Mouse (Mus musculus) liver, embryonic 11.5 days (tissue): ENCODE measurements around the gene Ddx49. TPM values are rescaled to one million over a fixed set of nuclear protein-coding genes. Genes with fewer than 3 reads are reported as not detected.

Experiments
- ATAC-seq: fragments of 200-750 bp; cut with Nextera tagmentation; replicated peaks from 2 replicates; pipeline ENCODE4 v1.8.0; 2017; ENCODE audit warnings: moderate number of reproducible peaks, mild to moderate bottlenecking, moderate TSS enrichment, moderate library complexity; ENCODE audit not compliant: low FRiP score
- DNase-seq: peaks from one replicate; pipeline ENCODE4 v3.0.0-alpha.2; 2017; ENCODE audit warnings: low spot score
- H3K27ac ChIP-seq: fragments of 300-500 bp; sonication (generic); 2 replicates; pipeline ENCODE4 v1.5.1; 2014; ENCODE audit warnings: mild to moderate bottlenecking, low read depth, low read length, control low read depth
- H3K27me3 ChIP-seq: fragments of 300-500 bp; sonication (generic); replicated peaks from 2 replicates; pipeline ENCODE4 v1.6.1; 2014; ENCODE audit warnings: low read length, mixed read lengths; ENCODE audit not compliant: control insufficient read depth, insufficient read depth
- H3K36me3 ChIP-seq: fragments of 300-500 bp; sonication (generic); 2 replicates; pipeline ENCODE4 v1.6.1; 2014; ENCODE audit warnings: mild to moderate bottlenecking, low read length, moderate library complexity, mixed read lengths; ENCODE audit not compliant: control insufficient read depth, insufficient read depth
- H3K4me1 ChIP-seq: fragments of 300-500 bp; sonication (generic); replicated peaks from 2 replicates; pipeline ENCODE4 v1.6.1; 2014; ENCODE audit warnings: low read length, mixed read lengths; ENCODE audit not compliant: control insufficient read depth, insufficient read depth
- H3K4me2 ChIP-seq: fragments of 300-500 bp; sonication (generic); 2 replicates; pipeline ENCODE4 v1.6.1; 2014; ENCODE audit warnings: mild to moderate bottlenecking, control low read depth, moderate library complexity
- H3K4me3 ChIP-seq: fragments of 300-500 bp; sonication (generic); 2 replicates; pipeline ENCODE4 v1.5.1; 2014; ENCODE audit warnings: low read depth, low read length, control low read depth
- H3K9ac ChIP-seq: fragments of 300-500 bp; sonication (generic); 2 replicates; pipeline ENCODE4 v1.6.1; 2014; ENCODE audit warnings: low read depth, low read length, control low read depth
- H3K9me3 ChIP-seq: fragments of 300-500 bp; sonication (generic); 2 replicates; pipeline ENCODE4 v1.6.1; 2016; ENCODE audit warnings: low read length, inconsistent platforms, mixed read lengths; ENCODE audit not compliant: control insufficient read depth
- WGBS: fragments of 180-500 bp; shearing (Covaris S2); extraction: QIAGEN DNeasy Blood & Tissue Kit; methylation state at CpG from one replicate; pipeline ENCODE4 v1.1.7; 2014; 5-methylcytosine and 5-hydroxymethylcytosine counted together
- polyA plus RNA-seq: library from polyadenylated mRNA; unstranded; fragments of >200 nt; fragmentation: Nextera tagmentation; extraction: Ambion mirVana; gene quantifications from 2 replicates; pipeline ENCODE4 v1.2.1, GENCODE M21; 2014

Gene Ddx49
- polyA plus RNA-seq, 1 experiment from 2014 or later, result 56.5 TPM

DNA sequence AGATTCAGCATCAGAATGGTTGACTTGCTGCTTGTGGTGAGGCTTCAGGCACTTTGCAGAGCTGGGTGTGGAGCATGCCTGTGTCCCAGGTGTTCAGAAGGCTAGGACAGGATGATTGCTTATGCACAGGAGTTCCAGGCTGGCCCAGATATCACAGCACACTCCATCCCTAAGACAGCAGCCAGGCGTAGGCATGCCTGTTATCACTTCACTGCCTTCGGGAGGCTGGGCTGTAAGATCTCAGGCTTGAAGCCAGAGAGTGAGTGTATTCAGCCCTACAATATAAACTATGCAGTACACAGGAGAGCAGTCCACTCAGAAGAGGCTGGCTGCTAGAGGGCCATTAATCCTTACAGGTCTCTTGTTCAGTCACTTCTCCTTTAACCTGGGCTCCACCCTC, 43.2 kb downstream of the Ddx49 start:
- H3K27me3 ChIP-seq, result no peaks in the 10 kb centered on the region
- H3K9me3 ChIP-seq, result no peaks in the 10 kb centered on the region
- no peak overlapping the region for H3K9ac ChIP-seq
- WGBS, result 60% methylated on average over 2 of the region's 2 CpGs
- peaks cover 68% of the 10 kb centered on the region for H3K36me3 ChIP-seq
- H3K4me3 ChIP-seq, result no peak overlapping the region
- no peak overlapping the region for H3K27ac ChIP-seq
- H3K4me1 ChIP-seq, result peaks cover 7% of the 10 kb centered on the region; the same call in 1 of the 2 replicates
- ATAC-seq (0 out of 2 replicates have a peak, but pooled peaks have one; percentile 60), DNase-seq (no peak)
- no peak overlapping the region for H3K4me2 ChIP-seq

DNA sequence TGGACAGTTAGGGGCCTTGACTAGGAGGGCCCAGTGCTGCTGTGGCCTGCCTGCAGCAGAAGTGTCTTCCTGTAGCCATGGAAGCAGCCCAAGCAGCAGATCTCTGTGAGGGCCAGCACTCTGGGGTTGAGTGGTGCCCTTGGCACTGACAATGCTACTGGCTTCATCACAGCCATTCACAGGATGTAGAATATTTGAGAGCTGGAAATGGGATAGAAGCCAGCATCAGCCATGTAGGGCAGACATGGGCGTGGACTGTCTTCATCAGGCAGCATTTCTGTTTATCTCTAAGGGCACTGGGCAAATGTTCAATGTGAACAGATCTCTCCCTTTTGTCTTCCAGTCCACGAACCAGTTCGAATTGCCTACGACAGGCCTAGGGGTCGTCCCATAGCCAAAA, 43.7 kb downstream of the Ddx49 start:
- no peak for ATAC-seq
- no peak overlapping the region for H3K27ac ChIP-seq

DNA sequence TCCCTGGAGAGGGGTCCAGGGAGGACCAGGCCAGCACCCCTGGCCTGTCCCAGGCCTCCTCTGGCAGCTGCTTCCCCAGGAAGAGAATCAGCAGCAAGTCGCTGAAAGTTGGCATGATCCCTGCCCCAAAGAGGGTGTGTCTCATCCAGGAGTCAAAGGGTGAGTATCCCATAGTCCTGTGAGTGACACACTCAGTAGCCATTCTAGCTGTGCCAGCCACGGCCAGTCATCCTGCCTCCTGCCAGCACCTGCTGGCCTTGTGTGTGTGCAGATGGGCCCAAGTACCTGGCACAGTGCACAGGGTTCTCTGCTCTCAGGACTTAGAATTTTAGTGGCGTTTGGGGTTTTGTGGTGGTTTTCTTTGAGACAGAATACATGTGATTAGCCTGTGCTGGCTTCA, 44.8 kb downstream of the Ddx49 start:
- Histone ChIP-seq H3K27me3 (no peaks in the 10 kb centered on the region), H3K36me3 (peaks cover 69% of the 10 kb centered on the region), H3K4me2 (no peak overlapping the region), H3K9me3 (no peaks in the 10 kb centered on the region), H3K9ac (no peak overlapping the region), H3K4me1 (peaks cover 7% of the 10 kb centered on the region; the same call in 1 of the 2 replicates), H3K27ac (no peak overlapping the region), H3K4me3 (no peak overlapping the region)
- WGBS, result 81% methylated on average over 3 of the region's 3 CpGs
- no peak for ATAC-seq
- no peak for DNase-seq

More for the DNA sequence above, 43.7 kb downstream of the Ddx49 start:
- no peaks in the 10 kb centered on the region for H3K9me3 ChIP-seq
- H3K36me3 ChIP-seq, result peaks cover 68% of the 10 kb centered on the region
- no peak overlapping the region for H3K9ac ChIP-seq
- 81% methylated on average over 5 of the region's 5 CpGs for WGBS
- no peak overlapping the region for H3K4me2 ChIP-seq
- no peak for DNase-seq
- no peaks in the 10 kb centered on the region for H3K27me3 ChIP-seq
- H3K4me1 ChIP-seq, result peaks cover 7% of the 10 kb centered on the region; the same call in 1 of the 2 replicates
- H3K4me3 ChIP-seq, result no peak overlapping the region

GRCm38 (mm10) chr8:70254628-70255027, 47.7 kb downstream of the Ddx49 start:
- DNase-seq, result no peak

GRCm38 (mm10) chr8:70247841-70248240, 54.4 kb downstream of the Ddx49 start:
- no peak overlapping the region for H3K4me3 ChIP-seq
- no peak overlapping the region for H3K9ac ChIP-seq
- DNase-seq (no peak), ATAC-seq (no peak)
- 94% methylated on average over 3 of the region's 3 CpGs for WGBS
- peaks cover 54% of the 10 kb centered on the region for H3K36me3 ChIP-seq
- H3K4me1 ChIP-seq, result 0 out of 2 replicates have a peak, but pooled peaks cover 2% of the 10 kb centered on the region
- H3K27ac ChIP-seq, result no peak overlapping the region
- no peaks in the 10 kb centered on the region for H3K27me3 ChIP-seq
- H3K4me2 ChIP-seq, result no peak overlapping the region
- no peaks in the 10 kb centered on the region for H3K9me3 ChIP-seq

More at GRCm38 (mm10) chr8:70254628-70255027, 47.7 kb downstream of the Ddx49 start:
- H3K4me2 ChIP-seq, result no peak overlapping the region
- no peaks in the 10 kb centered on the region for H3K27me3 ChIP-seq
- WGBS, result 77% methylated on average over 1 of the region's 1 CpGs
- no peak overlapping the region for H3K4me3 ChIP-seq
- H3K27ac ChIP-seq, result no peak overlapping the region
- peaks cover 65% of the 10 kb centered on the region for H3K36me3 ChIP-seq
- no peaks in the 10 kb centered on the region for H3K9me3 ChIP-seq
- H3K9ac ChIP-seq, result no peak overlapping the region
- H3K4me1 ChIP-seq, result peaks cover 4% of the 10 kb centered on the region; the same call in 1 of the 2 replicates
- ATAC-seq, result no peak

GRCm38 (mm10) chr8:70246622-70247021, 55.7 kb downstream of the Ddx49 start:
- Histone ChIP-seq H3K4me1 (0 out of 2 replicates have a peak, but pooled peaks cover 2% of the 10 kb centered on the region), H3K9ac (no peak overlapping the region), H3K27me3 (no peaks in the 10 kb centered on the region), H3K9me3 (no peaks in the 10 kb centered on the region), H3K27ac (no peak overlapping the region), H3K4me3 (no peak overlapping the region), H3K36me3 (peaks cover 54% of the 10 kb centered on the region), H3K4me2 (no peak overlapping the region)
- ATAC-seq, result no peak
- WGBS, result 92% methylated on average over 6 of the region's 6 CpGs
- DNase-seq, result no peak

Other genes with a start within 250 kb of the Ddx49 start
- gene Tm6sf2, start 229.6 kb downstream of the Ddx49 start, polyA plus RNA-seq, result 0.60 and 0.82 TPM in 2 replicates
- 0.27 and 0.64 TPM in 2 replicates for gene Hapln4, start 219.0 kb downstream of the Ddx49 start, polyA plus RNA-seq
- 0.08 and 0.15 TPM in 2 replicates for gene Ncan, start 181.6 kb downstream of the Ddx49 start, polyA plus RNA-seq
- 32.9 and 35.4 TPM in 2 replicates for gene Nr2c2ap, start 171.2 kb downstream of the Ddx49 start, polyA plus RNA-seq
- 15.2 and 16.7 TPM in 2 replicates for gene Rfxank, start 163.3 kb downstream of the Ddx49 start, polyA plus RNA-seq
- gene Borcs8, start 163.0 kb downstream of the Ddx49 start, polyA plus RNA-seq, result 38.6 and 46.2 TPM in 2 replicates
- 0.45 and 0.51 TPM in 2 replicates for gene Mef2b, start 162.8 kb downstream of the Ddx49 start, polyA plus RNA-seq
- gene Tmem161a, start 130.1 kb downstream of the Ddx49 start, polyA plus RNA-seq, result 53.1 and 53.4 TPM in 2 replicates
- gene Slc25a42, start 90.2 kb downstream of the Ddx49 start, polyA plus RNA-seq, result 7.1 and 7.9 TPM in 2 replicates
- gene Sugp2, start 68.3 kb downstream of the Ddx49 start, polyA plus RNA-seq, result 33.0 and 40.8 TPM in 2 replicates
- 34.8 and 35.0 TPM in 2 replicates for gene Armc6, start 68.0 kb downstream of the Ddx49 start, polyA plus RNA-seq
- gene Homer3, start 19.7 kb downstream of the Ddx49 start, polyA plus RNA-seq, result 33.9 and 37.9 TPM in 2 replicates
- gene Cope, start within 50 bp of the Ddx49 start, polyA plus RNA-seq, result 281 and 298 TPM in 2 replicates
- 1.1 and 1.2 TPM in 2 replicates for gene Cers1, start 13.3 kb upstream of the Ddx49 start, polyA plus RNA-seq
- 1.6 and 2.6 TPM in 2 replicates for gene Gdf1, start 27.3 kb upstream of the Ddx49 start, polyA plus RNA-seq
- gene Upf1, start 50.8 kb upstream of the Ddx49 start, polyA plus RNA-seq, result 21.1 and 23.7 TPM in 2 replicates
- gene Comp, start 71.1 kb upstream of the Ddx49 start, polyA plus RNA-seq, result 0.43 and 0.48 TPM in 2 replicates
- 11.3 and 13.1 TPM in 2 replicates for gene Crtc1, start 137.1 kb upstream of the Ddx49 start, polyA plus RNA-seq
- 13.0 and 16.8 TPM in 2 replicates for gene Klhl26, start 174.5 kb upstream of the Ddx49 start, polyA plus RNA-seq
- 0.87 and 1.1 TPM in 2 replicates for gene Tmem59l, start 184.9 kb upstream of the Ddx49 start, polyA plus RNA-seq
- gene Crlf1, start 190.7 kb upstream of the Ddx49 start, polyA plus RNA-seq, result 3.8 and 5.4 TPM in 2 replicates
- gene Rex1bd, start 204.3 kb upstream of the Ddx49 start, polyA plus RNA-seq, result 113 and 120 TPM in 2 replicates
- 1,024 and 1,077 TPM in 2 replicates for gene Uba52, start 208.3 kb upstream of the Ddx49 start, polyA plus RNA-seq
- 261 and 285 TPM in 2 replicates for gene Fkbp8, start 225.2 kb upstream of the Ddx49 start, polyA plus RNA-seq
- 68.8 and 75.2 TPM in 2 replicates for gene Kxd1, start 225.5 kb upstream of the Ddx49 start, polyA plus RNA-seq
- 20.3 and 20.7 TPM in 2 replicates for gene Ell, start 237.0 kb upstream of the Ddx49 start, polyA plus RNA-seq